Mouse (Mus musculus): ENCODE results near the gene Ctsw.

- peak; percentile 59; the same call in 1 of the 2 replicates for TF ChIP-seq POLR2A (IDR thresholded peaks at IDR 0.05; ENCODE audit: borderline replicate concordance, control insufficient read depth, low read depth, low read length)
- TF ChIP-seq CTCF (IDR thresholded peaks at IDR 0.05; ENCODE audit: control insufficient read depth, insufficient read depth, low read length), result no peak
Measured at GRCm38 (mm10) chr19:5460465-5460911, 7.8 kb downstream of the Ctsw start, which contains the start of gene Fibp.

All from bone marrow, adult 2 months (tissue).